Mouse (Mus musculus) embryonic fibroblast, embryonic 13.5 days (primary cell): ENCODE results near the gene Smg9.

Source experiments
- CTCF ChIP-seq: IDR thresholded peaks from 2 replicates; pipeline ENCODE4 v1.5.1; 2011; ENCODE audit warnings: mild to moderate bottlenecking, control low read depth, low read length, moderate library complexity, borderline replicate concordance; ENCODE audit not compliant: insufficient read depth
- POLR2A ChIP-seq: IDR thresholded peaks from 2 replicates; pipeline ENCODE4 v1.6.1; 2011; ENCODE audit warnings: low read depth, mild to moderate bottlenecking, control low read depth, low read length, moderate library complexity

DNA sequence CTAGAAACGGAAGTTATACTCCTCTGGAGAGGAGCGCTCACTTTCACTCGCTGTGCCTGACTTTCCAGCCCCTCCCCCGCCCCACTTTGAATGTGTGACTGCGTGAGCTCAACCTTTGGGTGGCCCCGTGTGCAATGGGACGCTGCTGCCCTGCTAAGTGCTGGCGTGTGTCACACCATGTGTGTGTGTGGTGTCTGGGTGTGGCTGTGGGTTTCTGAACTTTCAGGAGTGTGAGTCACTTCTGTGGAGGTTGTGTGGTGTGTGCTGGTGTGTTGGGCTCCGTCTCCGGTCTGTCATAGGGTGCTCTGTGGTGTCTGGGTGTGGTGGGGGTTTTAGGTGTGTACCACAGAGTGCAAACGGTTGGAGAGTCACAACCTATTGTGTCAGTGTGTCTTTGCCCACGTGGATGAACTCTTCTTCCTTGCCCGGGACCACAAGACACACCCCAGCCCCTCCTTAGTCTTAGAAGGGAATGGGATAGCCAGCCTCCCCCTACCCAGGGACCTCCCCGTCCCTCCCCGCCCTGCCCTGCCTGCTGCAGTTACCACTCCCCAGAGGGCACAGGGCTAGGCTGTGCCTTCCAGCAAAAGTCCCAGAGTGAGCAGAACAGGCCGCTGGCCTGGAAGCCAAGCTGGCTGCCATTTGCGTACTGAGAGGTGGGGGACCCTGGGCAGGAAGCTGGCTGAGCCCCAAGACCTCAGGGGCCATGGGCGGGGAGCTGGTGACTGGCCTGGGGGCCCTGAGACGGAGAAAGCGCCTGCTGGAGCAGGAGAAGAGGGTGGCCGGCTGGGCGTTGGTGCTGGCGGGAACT is 29.5 kb upstream of the Smg9 start, which contains the start of gene Kcnn4:
- TF ChIP-seq POLR2A (no peak), CTCF (no peak)
